Mouse (Mus musculus): Measurements from ENCODE around the gene F3. TPM values are rescaled to one million over a fixed set of nuclear protein-coding genes. Genes with fewer than 3 reads are reported as not detected.

Gene F3
- polyA plus RNA-seq, 1 experiment, result 16.8 TPM

- no peaks in the 10 kb centered on the region for H3K27me3 ChIP-seq (replicated peaks; ENCODE audit: control insufficient read depth, insufficient read depth, low read length)
- H3K27ac ChIP-seq (ENCODE audit: insufficient read depth, low read depth, low read length), result no peak overlapping the region
- no peak for DNase-seq
- no peak overlapping the region for H3K4me3 ChIP-seq (ENCODE audit: insufficient read depth, low read depth, low read length)
- H3K4me1 ChIP-seq (ENCODE audit: control insufficient read depth, insufficient read depth, low read length), result peaks cover 16% of the 10 kb centered on the region
- H3K36me3 ChIP-seq (ENCODE audit: control insufficient read depth, insufficient read depth, low read length), result no peaks in the 10 kb centered on the region
- TF ChIP-seq POLR2A (IDR thresholded peaks at IDR 0.05; ENCODE audit: low read depth, low read length) (no peak), CTCF (conservative IDR thresholded peaks at IDR 0.05; ENCODE audit: insufficient read depth, insufficient read length, low read depth, low read length) (no peak)
Measured at GRCm38 (mm10) chr3:121715336-121715735, 8.0 kb upstream of the F3 start.

DNA sequence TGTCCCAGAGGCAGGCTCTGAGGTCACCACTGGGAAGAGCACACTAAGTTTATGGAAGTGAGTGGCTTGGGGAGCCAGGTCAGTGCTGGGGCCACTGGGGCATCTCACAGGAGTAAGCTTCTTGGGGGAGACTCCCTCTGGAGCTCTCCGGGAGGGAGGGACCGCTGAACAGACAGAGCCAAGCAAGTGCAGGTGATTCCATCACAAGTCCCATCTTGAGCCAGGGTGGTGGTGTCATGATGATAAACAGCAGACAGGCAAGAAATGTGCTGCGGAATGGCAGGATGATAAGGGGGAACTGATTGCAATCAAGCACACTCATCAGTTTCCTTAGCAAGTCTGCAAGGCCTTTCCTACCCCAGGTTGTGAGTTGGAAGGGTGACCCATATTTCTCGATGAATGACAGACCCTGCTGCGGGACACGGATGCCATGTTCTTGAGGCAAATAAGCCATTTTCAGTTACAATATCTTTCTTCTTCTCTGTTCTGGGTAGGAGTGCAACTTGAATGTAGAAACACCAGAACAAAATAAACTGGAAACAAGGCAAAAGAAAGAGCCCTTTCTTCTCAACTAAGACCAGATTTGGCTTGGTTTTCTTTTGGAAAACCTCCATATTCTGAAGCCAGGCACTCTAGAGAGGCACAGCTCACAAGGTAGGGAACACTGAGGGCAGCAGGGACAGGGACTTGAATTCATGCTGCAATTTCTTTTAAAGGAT lies 7.4 kb upstream of the F3 start:
- no peak for TF ChIP-seq POLR2A (IDR thresholded peaks at IDR 0.05; ENCODE audit: low read depth, low read length)
- TF ChIP-seq CTCF (conservative IDR thresholded peaks at IDR 0.05; ENCODE audit: insufficient read depth, insufficient read length, low read depth, low read length), result no peak
- Histone ChIP-seq H3K27ac (ENCODE audit: insufficient read depth, low read depth, low read length) (no peak overlapping the region), H3K4me1 (ENCODE audit: control insufficient read depth, insufficient read depth, low read length) (peaks cover 16% of the 10 kb centered on the region), H3K27me3 (replicated peaks; ENCODE audit: control insufficient read depth, insufficient read depth, low read length) (no peaks in the 10 kb centered on the region), H3K4me3 (ENCODE audit: insufficient read depth, low read depth, low read length) (no peak overlapping the region), H3K36me3 (ENCODE audit: control insufficient read depth, insufficient read depth, low read length) (no peaks in the 10 kb centered on the region)
- DNase-seq, result no peak
- WGBS, result 97% methylated on average over 6 of the region's 6 CpGs

DNA sequence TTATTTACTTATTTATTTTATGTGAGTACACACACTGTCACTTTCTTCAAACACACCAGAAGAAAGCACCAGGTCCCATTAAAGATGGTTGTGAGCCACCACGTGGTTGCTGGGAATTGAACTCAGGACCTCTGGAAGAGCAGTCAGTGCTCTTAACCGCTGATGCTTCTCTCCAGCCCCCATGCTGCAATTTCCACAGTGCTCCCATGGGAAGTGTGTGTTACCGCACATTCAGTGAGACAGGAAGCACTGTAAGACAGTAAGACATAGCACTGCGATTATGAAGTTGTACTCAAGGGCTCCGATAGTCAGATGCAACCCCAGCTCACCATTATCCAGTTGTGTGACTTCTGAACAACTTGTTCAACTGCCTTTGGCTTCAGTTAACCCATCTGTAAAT lies 6.9 kb upstream of the F3 start:
- H3K27me3 ChIP-seq (replicated peaks; ENCODE audit: control insufficient read depth, insufficient read depth, low read length), result no peaks in the 10 kb centered on the region
- H3K27ac ChIP-seq (ENCODE audit: insufficient read depth, low read depth, low read length), result no peak overlapping the region
- no peak overlapping the region for H3K4me3 ChIP-seq (ENCODE audit: insufficient read depth, low read depth, low read length)
- no peaks in the 10 kb centered on the region for H3K36me3 ChIP-seq (ENCODE audit: control insufficient read depth, insufficient read depth, low read length)
- TF ChIP-seq CTCF (conservative IDR thresholded peaks at IDR 0.05; ENCODE audit: insufficient read depth, insufficient read length, low read depth, low read length) (no peak), POLR2A (IDR thresholded peaks at IDR 0.05; ENCODE audit: low read depth, low read length) (no peak)
- no peak for DNase-seq
- WGBS, result 75% methylated on average over 5 of the region's 5 CpGs
- H3K4me1 ChIP-seq (ENCODE audit: control insufficient read depth, insufficient read depth, low read length), result peaks cover 20% of the 10 kb centered on the region

DNA sequence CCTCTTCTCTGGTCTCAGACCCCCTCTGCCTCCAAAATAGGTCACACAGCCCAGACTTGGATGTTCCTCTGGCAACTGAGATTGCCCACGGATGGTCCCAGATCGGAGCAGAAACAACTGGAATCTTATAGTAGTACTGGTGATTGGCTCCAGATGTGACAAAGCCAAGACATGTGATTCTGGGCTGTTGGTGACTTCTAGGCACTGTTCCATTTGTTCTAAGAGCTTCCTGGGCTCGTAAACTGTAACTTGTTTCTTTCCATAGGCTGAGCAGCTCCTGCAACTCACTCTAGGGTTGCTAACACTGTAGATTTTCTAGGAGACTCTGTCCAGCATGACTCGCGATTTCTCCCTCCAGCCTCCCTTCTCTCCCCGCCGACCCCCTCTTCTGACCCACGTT lies 4.7 kb upstream of the F3 start:
- no peak for TF ChIP-seq CTCF (conservative IDR thresholded peaks at IDR 0.05; ENCODE audit: insufficient read depth, insufficient read length, low read depth, low read length)
- TF ChIP-seq POLR2A (IDR thresholded peaks at IDR 0.05; ENCODE audit: low read depth, low read length), result no peak
- Histone ChIP-seq H3K27me3 (replicated peaks; ENCODE audit: control insufficient read depth, insufficient read depth, low read length) (no peaks in the 10 kb centered on the region), H3K4me1 (ENCODE audit: control insufficient read depth, insufficient read depth, low read length) (peaks cover 21% of the 10 kb centered on the region), H3K27ac (ENCODE audit: insufficient read depth, low read depth, low read length) (no peak overlapping the region), H3K4me3 (ENCODE audit: insufficient read depth, low read depth, low read length) (no peak overlapping the region), H3K36me3 (ENCODE audit: control insufficient read depth, insufficient read depth, low read length) (no peaks in the 10 kb centered on the region)
- no peak for DNase-seq
- WGBS, result 88% methylated on average over 8 of the region's 8 CpGs

DNA sequence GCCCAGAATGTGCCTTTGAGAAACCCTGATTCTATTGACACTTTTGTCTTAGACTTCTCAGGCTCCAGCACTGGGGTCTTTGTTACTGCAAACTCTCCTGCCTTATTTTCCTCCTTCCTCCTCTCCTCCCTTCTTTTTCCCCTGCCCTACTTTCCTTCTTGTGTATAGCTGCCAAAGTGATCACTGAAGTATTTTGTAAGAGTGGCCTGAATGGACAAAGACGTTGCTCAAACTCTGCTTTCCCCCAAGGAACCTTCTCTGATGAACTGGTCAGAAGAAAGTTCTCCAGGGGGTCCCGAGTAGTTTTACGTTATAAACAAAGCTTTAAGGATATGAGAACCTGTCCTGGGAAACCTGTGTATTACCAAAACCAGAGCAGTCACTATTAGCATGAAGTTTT lies 3.6 kb upstream of the F3 start:
- Histone ChIP-seq H3K4me3 (ENCODE audit: insufficient read depth, low read depth, low read length) (no peak overlapping the region), H3K4me1 (ENCODE audit: control insufficient read depth, insufficient read depth, low read length) (peaks cover 19% of the 10 kb centered on the region), H3K27ac (ENCODE audit: insufficient read depth, low read depth, low read length) (no peak overlapping the region), H3K27me3 (replicated peaks; ENCODE audit: control insufficient read depth, insufficient read depth, low read length) (no peaks in the 10 kb centered on the region), H3K36me3 (ENCODE audit: control insufficient read depth, insufficient read depth, low read length) (no peaks in the 10 kb centered on the region)
- TF ChIP-seq CTCF (conservative IDR thresholded peaks at IDR 0.05; ENCODE audit: insufficient read depth, insufficient read length, low read depth, low read length) (no peak), POLR2A (IDR thresholded peaks at IDR 0.05; ENCODE audit: low read depth, low read length) (no peak)
- 93% methylated on average over 3 of the region's 3 CpGs for WGBS
- DNase-seq, result no peak

GRCm38 (mm10) chr3:121720801-121721690 lies 2.3 kb upstream of the F3 start:
- WGBS, result 40% methylated on average over 14 of the region's 14 CpGs
- H3K4me3 ChIP-seq (ENCODE audit: insufficient read depth, low read depth, low read length), result no peak overlapping the region
- no peaks in the 10 kb centered on the region for H3K36me3 ChIP-seq (ENCODE audit: control insufficient read depth, insufficient read depth, low read length)
- no peak for TF ChIP-seq POLR2A (IDR thresholded peaks at IDR 0.05; ENCODE audit: low read depth, low read length)
- TF ChIP-seq CTCF (conservative IDR thresholded peaks at IDR 0.05; ENCODE audit: insufficient read depth, insufficient read length, low read depth, low read length), result no peak
- peak; percentile 46 for DNase-seq
- no peak overlapping the region for H3K27ac ChIP-seq (ENCODE audit: insufficient read depth, low read depth, low read length)
- H3K27me3 ChIP-seq (replicated peaks; ENCODE audit: control insufficient read depth, insufficient read depth, low read length), result no peaks in the 10 kb centered on the region
- peaks cover 15% of the 10 kb centered on the region; the same call in 1 of the 2 replicates for H3K4me1 ChIP-seq (ENCODE audit: control insufficient read depth, insufficient read depth, low read length)

DNA sequence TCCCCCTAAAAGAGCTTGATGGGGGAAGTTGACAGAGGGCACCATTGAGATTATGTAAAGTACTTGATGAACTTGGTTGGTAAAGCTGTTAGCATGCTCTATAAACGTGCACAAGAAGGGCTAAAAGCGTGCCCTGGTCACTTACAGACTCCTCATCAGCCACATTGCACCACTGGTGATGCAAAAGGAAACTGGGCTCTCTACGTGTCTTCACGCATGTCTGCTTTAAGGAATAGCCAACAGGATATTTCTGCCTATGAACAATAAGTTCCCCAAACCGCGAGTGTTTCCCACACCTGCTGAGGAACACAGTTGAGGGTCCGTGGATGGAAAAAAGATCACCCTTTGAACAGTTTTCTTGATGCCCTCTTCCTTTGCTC lies 1.7 kb upstream of the F3 start:
- WGBS, result 78% methylated on average over 7 of the region's 7 CpGs
- TF ChIP-seq POLR2A (IDR thresholded peaks at IDR 0.05; ENCODE audit: low read depth, low read length) (no peak), CTCF (conservative IDR thresholded peaks at IDR 0.05; ENCODE audit: insufficient read depth, insufficient read length, low read depth, low read length) (no peak)
- Histone ChIP-seq H3K4me1 (ENCODE audit: control insufficient read depth, insufficient read depth, low read length) (peaks cover 15% of the 10 kb centered on the region; the same call in 1 of the 2 replicates), H3K27me3 (replicated peaks; ENCODE audit: control insufficient read depth, insufficient read depth, low read length) (no peaks in the 10 kb centered on the region), H3K36me3 (ENCODE audit: control insufficient read depth, insufficient read depth, low read length) (no peaks in the 10 kb centered on the region), H3K27ac (ENCODE audit: insufficient read depth, low read depth, low read length) (peak overlapping the region; percentile 12; the same call in 1 of the 2 replicates), H3K4me3 (ENCODE audit: insufficient read depth, low read depth, low read length) (no peak overlapping the region)
- no peak for DNase-seq

All from kidney, adult 2 months (tissue).